Mouse (Mus musculus): ENCODE measurements at regions not wholly inside any gene's neighbourhood (a gene's known extent, or its start where the extent isn't known, plus 50 kb on each side); places are given as distances from the start of the nearest gene placed in this dataset.

DNA sequence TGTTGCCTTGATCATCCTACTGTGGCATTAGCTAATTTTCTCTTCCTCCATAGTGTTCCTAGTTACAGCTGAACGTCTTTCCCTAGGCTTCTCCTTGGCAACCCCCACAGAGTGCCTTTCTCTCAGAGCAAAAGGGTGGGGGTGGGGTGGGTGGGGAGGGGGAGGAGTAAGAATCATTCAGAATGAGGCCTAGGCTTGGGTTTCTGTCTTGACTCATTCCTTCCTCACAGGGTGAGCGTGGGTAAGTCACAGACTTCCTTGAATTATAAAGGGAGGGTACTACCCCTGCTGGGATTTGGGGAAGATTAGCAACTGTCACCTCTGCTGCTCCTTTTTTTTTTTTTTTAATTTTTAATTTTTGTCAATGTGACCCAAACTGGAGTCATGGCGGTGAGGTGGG, 114.5 kb downstream of the Dhx35 start:
- no peak for DNase-seq (ENCODE audit: extremely low read depth, low read depth, low spot score)
- Histone ChIP-seq H3K4me1 (ENCODE audit: control insufficient read depth, insufficient read depth, low read length) (no peaks in the 10 kb centered on the region), H3K27me3 (ENCODE audit: control insufficient read depth, insufficient read depth, low read length) (peaks cover 3% of the 10 kb centered on the region; the same call in 1 of the 2 replicates), H3K9ac (ENCODE audit: low read depth, low read length) (no peak overlapping the region), H3K36me3 (ENCODE audit: control insufficient read depth, insufficient read depth, low read length) (no peaks in the 10 kb centered on the region), H3K4me3 (ENCODE audit: insufficient read depth, low read depth, low read length) (no peak overlapping the region), H3K27ac (replicated peaks; ENCODE audit: insufficient read depth, low read depth, low read length) (no peak overlapping the region), H3K79me2 (ENCODE audit: control insufficient read depth, insufficient read depth, low read length) (no peaks in the 10 kb centered on the region)
- TF ChIP-seq CTCF (IDR thresholded peaks at IDR 0.05; ENCODE audit: low read depth, low read length): no peak
- TF ChIP-seq POLR2A (IDR thresholded peaks at IDR 0.05; ENCODE audit: extremely low read depth, insufficient read depth, low read length): no peak
- 75% methylated on average over 3 of the region's 3 CpGs for WGBS

GRCm38 (mm10) chr2:158910325-158910724, 115.7 kb downstream of the Dhx35 start:
- H3K27ac ChIP-seq (replicated peaks; ENCODE audit: insufficient read depth, low read depth, low read length): no peak overlapping the region
- WGBS: 65% methylated on average over 8 of the region's 8 CpGs

DNA sequence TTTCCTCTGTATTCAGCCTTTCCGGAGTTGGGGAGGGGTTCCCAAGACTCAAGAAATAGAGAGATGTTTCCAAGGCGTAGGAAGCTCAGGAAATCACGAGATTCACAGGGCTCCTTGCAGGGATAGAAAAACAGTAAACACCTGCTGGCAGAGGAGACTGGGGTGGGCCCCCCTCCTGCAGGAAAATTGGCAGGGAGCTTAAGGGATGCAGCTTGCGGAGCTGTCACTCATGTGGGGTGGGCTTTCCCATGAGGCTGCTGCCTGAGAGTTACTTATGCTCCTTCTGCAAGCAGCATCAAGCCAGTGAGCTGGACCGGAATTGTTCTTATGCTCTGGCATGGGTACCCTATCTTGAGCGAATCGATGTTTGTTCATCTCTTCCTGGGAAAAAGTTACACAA, 116.6 kb downstream of the Dhx35 start:
- TF ChIP-seq CTCF (IDR thresholded peaks at IDR 0.05; ENCODE audit: low read depth, low read length) (no peak), POLR2A (IDR thresholded peaks at IDR 0.05; ENCODE audit: extremely low read depth, insufficient read depth, low read length) (no peak)
- no peak overlapping the region for H3K4me3 ChIP-seq (ENCODE audit: insufficient read depth, low read depth, low read length)
- no peaks in the 10 kb centered on the region for H3K79me2 ChIP-seq (ENCODE audit: control insufficient read depth, insufficient read depth, low read length)
- H3K4me1 ChIP-seq (ENCODE audit: control insufficient read depth, insufficient read depth, low read length): no peaks in the 10 kb centered on the region
- no peaks in the 10 kb centered on the region for H3K36me3 ChIP-seq (ENCODE audit: control insufficient read depth, insufficient read depth, low read length)
- H3K27ac ChIP-seq (replicated peaks; ENCODE audit: insufficient read depth, low read depth, low read length): no peak overlapping the region
- WGBS: 46% methylated on average over 7 of the region's 7 CpGs
- H3K9ac ChIP-seq (ENCODE audit: low read depth, low read length): no peak overlapping the region
- no peak for DNase-seq (ENCODE audit: extremely low read depth, low read depth, low spot score)
- peaks cover 3% of the 10 kb centered on the region; the same call in 1 of the 2 replicates for H3K27me3 ChIP-seq (ENCODE audit: control insufficient read depth, insufficient read depth, low read length)

More at GRCm38 (mm10) chr2:158910325-158910724, 115.7 kb downstream of the Dhx35 start:
- DNase-seq (ENCODE audit: extremely low read depth, low read depth, low spot score): no peak
- Histone ChIP-seq H3K9ac (ENCODE audit: low read depth, low read length) (no peak overlapping the region), H3K79me2 (ENCODE audit: control insufficient read depth, insufficient read depth, low read length) (no peaks in the 10 kb centered on the region), H3K4me3 (ENCODE audit: insufficient read depth, low read depth, low read length) (no peak overlapping the region), H3K27me3 (ENCODE audit: control insufficient read depth, insufficient read depth, low read length) (peaks cover 3% of the 10 kb centered on the region; the same call in 1 of the 2 replicates), H3K36me3 (ENCODE audit: control insufficient read depth, insufficient read depth, low read length) (no peaks in the 10 kb centered on the region), H3K4me1 (ENCODE audit: control insufficient read depth, insufficient read depth, low read length) (no peaks in the 10 kb centered on the region)
- TF ChIP-seq POLR2A (IDR thresholded peaks at IDR 0.05; ENCODE audit: extremely low read depth, insufficient read depth, low read length) (no peak), CTCF (IDR thresholded peaks at IDR 0.05; ENCODE audit: low read depth, low read length) (no peak)

DNA sequence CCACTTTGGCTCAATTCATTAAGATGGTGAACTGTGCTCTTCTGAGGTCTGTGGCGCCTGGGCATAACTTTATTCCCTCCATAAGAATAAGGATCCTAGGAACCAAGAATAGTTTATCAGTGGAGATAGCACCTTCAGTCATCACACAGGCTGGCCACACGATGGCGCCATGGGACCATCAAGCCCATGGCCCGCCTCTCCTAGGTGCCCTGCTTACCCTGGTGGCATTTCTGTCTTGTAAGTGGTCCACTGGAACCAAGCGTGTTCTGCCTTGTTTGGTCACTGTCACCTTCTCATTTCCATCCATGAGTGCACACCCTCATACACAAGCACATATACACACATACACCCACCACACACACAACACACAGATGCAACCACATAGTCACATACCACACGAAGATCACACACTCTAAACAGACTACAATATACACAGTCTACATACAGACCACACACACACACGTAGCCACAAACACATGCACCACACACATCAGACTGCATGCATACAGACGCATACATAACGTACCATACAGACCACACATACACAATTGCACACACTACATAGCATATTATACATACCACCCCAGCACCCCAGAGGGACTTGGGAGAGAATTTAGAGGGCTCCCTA, 118.1 kb downstream of the Dhx35 start:
- Histone ChIP-seq H3K9ac (ENCODE audit: low read depth, low read length) (no peak overlapping the region), H3K4me1 (ENCODE audit: control insufficient read depth, insufficient read depth, low read length) (no peaks in the 10 kb centered on the region), H3K4me3 (ENCODE audit: insufficient read depth, low read depth, low read length) (no peak overlapping the region), H3K36me3 (ENCODE audit: control insufficient read depth, insufficient read depth, low read length) (no peaks in the 10 kb centered on the region), H3K79me2 (ENCODE audit: control insufficient read depth, insufficient read depth, low read length) (no peaks in the 10 kb centered on the region), H3K27me3 (ENCODE audit: control insufficient read depth, insufficient read depth, low read length) (peaks cover 3% of the 10 kb centered on the region; the same call in 1 of the 2 replicates), H3K27ac (replicated peaks; ENCODE audit: insufficient read depth, low read depth, low read length) (no peak overlapping the region)
- TF ChIP-seq POLR2A (IDR thresholded peaks at IDR 0.05; ENCODE audit: extremely low read depth, insufficient read depth, low read length) (no peak), CTCF (IDR thresholded peaks at IDR 0.05; ENCODE audit: low read depth, low read length) (peak; percentile 75)
- WGBS: 39% methylated on average over 9 of the region's 9 CpGs
- DNase-seq (ENCODE audit: extremely low read depth, low read depth, low spot score): peak; percentile 10

DNA sequence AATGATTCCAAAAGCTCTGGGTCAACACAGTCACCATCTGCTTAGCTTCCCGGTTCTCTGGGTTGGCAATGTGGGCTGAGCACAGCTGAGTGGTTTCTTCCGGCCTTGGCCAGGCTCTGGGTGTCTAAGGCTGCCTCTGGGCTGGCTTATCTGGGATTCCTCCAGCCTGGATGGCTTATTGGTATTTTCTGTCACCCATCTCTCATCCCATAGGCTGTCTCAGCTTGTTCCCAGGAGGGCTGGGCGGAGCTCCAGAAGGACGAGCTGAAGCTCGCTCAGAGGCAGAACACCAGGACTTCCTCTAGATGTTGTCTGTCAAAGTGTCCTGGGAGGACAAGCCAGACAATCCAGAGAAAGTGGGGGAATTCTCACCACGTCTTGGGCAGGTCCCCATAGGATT, 122.8 kb downstream of the Dhx35 start:
- Histone ChIP-seq H3K4me1 (ENCODE audit: control insufficient read depth, insufficient read depth, low read length) (no peaks in the 10 kb centered on the region), H3K9ac (ENCODE audit: low read depth, low read length) (no peak overlapping the region), H3K79me2 (ENCODE audit: control insufficient read depth, insufficient read depth, low read length) (no peaks in the 10 kb centered on the region), H3K36me3 (ENCODE audit: control insufficient read depth, insufficient read depth, low read length) (no peaks in the 10 kb centered on the region), H3K27ac (replicated peaks; ENCODE audit: insufficient read depth, low read depth, low read length) (no peak overlapping the region), H3K4me3 (ENCODE audit: insufficient read depth, low read depth, low read length) (no peak overlapping the region), H3K27me3 (ENCODE audit: control insufficient read depth, insufficient read depth, low read length) (peaks cover 3% of the 10 kb centered on the region; the same call in 1 of the 2 replicates)
- 39% methylated on average over 6 of the region's 6 CpGs for WGBS
- TF ChIP-seq CTCF (IDR thresholded peaks at IDR 0.05; ENCODE audit: low read depth, low read length): no peak
- no peak for TF ChIP-seq POLR2A (IDR thresholded peaks at IDR 0.05; ENCODE audit: extremely low read depth, insufficient read depth, low read length)
- no peak for DNase-seq (ENCODE audit: extremely low read depth, low read depth, low spot score)

- Histone ChIP-seq H3K4me3 (ENCODE audit: insufficient read depth, low read depth, low read length) (no peak overlapping the region), H3K4me1 (ENCODE audit: control insufficient read depth, insufficient read depth, low read length) (no peaks in the 10 kb centered on the region), H3K36me3 (ENCODE audit: control insufficient read depth, insufficient read depth, low read length) (no peaks in the 10 kb centered on the region), H3K27ac (replicated peaks; ENCODE audit: insufficient read depth, low read depth, low read length) (no peak overlapping the region), H3K79me2 (ENCODE audit: control insufficient read depth, insufficient read depth, low read length) (no peaks in the 10 kb centered on the region), H3K27me3 (ENCODE audit: control insufficient read depth, insufficient read depth, low read length) (no peaks in the 10 kb centered on the region), H3K9ac (ENCODE audit: low read depth, low read length) (no peak overlapping the region)
- no peak for DNase-seq (ENCODE audit: extremely low read depth, low read depth, low spot score)
- WGBS: 85% methylated on average over 5 of the region's 5 CpGs
- TF ChIP-seq POLR2A (IDR thresholded peaks at IDR 0.05; ENCODE audit: extremely low read depth, insufficient read depth, low read length): no peak
- no peak for TF ChIP-seq CTCF (IDR thresholded peaks at IDR 0.05; ENCODE audit: low read depth, low read length)
Measured at GRCm38 (mm10) chr2:158918312-158918711, 123.7 kb downstream of the Dhx35 start.
